Mouse (Mus musculus) layer of hippocampus, adult 2 months (tissue): ENCODE data around the gene Evi5l. TPM values are rescaled to one million over a fixed set of nuclear protein-coding genes. Genes with fewer than 3 reads are reported as not detected.

ENCODE experiments used
- DNase-seq, 2 experiments: peaks; one replicate each; pipeline ENCODE4 v3.0.0; 2022; ENCODE audit warnings: low spot score in 2 of 2
- H3K27ac ChIP-seq: fragments of 200-600 bp; 2 replicates; pipeline ENCODE4 v1.8.1; 2022
- H3K4me3 ChIP-seq: fragments of 200-600 bp; 2 replicates; pipeline ENCODE4 v1.8.1; 2022; ENCODE audit warnings: mild to moderate bottlenecking
- CTCF ChIP-seq: fragments of 200-600 bp; conservative IDR thresholded peaks from 2 replicates; pipeline ENCODE4 v1.8.1; 2022; ENCODE audit warnings: antibody characterized with exemption, mild to moderate bottlenecking, moderate library complexity
- total RNA-seq, 2 experiments: library from RNA; stranded (reverse); gene quantifications; 2 replicates each; pipeline ENCODE4 v1.2.3; 2021

Gene Evi5l
- total RNA-seq, 2 experiments from 2014 or later: 100 to 107 TPM

DNA sequence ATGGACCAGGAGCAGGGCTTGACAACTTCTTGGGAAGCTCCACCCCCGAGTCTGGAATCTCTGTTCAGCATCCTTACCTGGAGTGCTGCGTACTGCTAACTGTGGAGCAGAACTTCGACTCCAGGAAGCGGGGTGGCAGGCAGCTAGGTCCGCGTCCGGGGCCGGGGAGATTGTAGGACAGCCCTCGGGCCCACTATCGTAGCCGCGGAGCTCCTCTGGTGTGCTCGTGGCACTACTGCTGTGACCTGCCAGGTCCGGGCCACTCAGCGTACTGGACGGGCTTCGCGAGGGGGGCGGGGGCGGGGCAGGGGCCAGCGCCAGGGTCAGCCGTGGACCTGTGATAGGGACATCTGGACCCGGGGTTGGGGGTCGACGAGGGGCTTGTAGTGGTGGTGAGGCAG lies 46.4 kb downstream of the Evi5l start:
- TF ChIP-seq CTCF: no peak
- DNase-seq: no peak
- Histone ChIP-seq H3K4me3 (peak overlapping the region; percentile 43), H3K27ac (0 out of 2 replicates have a peak overlapping the region, but pooled peaks have one; percentile 3)

DNA sequence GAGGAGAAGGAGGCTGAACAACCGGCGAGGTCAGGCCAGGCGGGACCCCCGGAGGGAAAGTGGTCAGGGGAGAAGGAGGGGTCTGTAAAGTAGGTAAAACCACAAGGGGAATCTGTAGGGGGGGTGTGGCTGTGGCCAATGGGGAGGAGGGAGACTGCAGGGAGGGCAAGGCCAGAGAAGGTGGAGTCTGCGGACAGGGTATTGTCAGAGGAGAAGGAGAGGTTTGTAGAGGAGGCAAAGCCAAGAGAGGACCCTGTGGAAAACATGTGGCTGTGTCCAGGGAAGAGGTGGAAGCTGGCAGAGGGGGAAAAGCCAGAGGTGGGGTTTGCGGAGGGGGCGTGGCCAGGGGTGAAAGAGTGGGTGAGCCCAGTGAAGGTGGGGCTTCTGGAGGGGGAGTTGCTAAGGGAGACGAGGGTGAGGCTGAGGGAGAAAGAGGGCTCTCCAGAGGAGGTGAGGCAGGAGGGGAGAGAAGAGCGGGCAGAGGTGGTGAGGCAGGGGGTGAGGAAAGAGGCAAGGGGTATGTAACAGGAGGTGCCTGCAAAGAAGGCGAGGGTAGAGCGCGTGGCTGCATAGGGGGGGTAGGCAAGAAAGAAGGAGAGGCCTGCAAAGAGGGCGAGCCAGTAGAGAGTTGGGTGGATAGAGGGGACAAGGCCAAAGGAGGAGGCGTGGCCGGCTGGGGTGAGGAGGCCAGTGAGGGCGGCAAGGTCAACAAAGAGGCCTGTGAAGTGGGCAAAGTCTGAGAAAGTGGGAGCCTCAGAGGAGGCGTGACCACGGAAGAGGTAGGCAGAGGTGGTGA lies 47.0 kb downstream of the Evi5l start:
- peak in 1 of 2 experiments; percentile 47 for DNase-seq
- Histone ChIP-seq H3K27ac (0 out of 2 replicates have a peak overlapping the region, but pooled peaks have one; percentile 3), H3K4me3 (peak overlapping the region; percentile 43)
- no peak for TF ChIP-seq CTCF

DNA sequence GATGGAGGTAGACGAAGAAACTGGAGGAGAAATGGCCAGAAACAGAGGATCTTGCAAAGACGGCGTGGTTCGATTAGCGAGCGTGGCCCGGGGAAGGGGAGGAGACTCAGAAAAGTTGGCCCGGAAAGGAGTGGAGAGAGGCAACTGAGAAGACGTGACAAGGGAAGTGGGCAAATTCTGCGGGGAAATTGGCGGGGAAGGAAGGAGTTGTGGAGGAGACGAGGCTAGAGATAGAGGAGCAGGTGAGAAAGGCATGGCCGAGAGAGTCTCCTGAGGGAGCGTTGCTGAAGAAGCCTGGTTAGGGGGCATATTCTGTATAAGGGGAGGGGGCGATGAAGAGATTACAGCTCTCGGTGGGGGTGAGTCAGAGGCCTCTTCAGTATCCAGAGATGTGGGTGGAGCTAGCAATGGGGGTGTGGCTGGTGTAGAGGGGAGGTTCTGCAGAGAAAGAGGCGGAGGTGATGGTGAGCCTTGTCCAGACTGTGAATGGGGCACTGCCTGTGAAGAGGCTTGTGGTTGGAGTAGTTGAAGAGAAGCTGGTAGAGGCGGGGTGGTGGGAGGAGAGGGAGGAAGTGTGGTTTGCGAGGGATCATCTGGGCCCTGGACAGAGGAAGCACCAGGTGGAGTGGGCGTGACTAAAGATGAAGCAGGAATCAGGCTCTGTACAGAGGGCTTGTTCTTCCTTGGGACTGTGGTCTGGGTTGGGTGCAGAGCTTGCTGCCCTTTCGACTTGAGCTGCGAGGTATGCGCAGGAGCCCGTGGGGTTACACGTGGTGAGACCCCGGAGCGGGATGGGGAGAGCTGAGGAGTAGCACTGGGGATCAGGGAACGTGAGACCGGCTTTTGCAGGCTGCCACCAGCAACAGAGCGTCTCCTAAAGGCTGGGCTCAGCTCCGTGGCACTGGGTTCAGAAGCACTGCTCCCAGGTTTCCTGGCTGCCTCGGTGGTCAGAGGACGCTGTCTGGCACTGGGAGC lies 47.9 kb downstream of the Evi5l start:
- no peak overlapping the region for H3K27ac ChIP-seq
- TF ChIP-seq CTCF: no peak

DNA sequence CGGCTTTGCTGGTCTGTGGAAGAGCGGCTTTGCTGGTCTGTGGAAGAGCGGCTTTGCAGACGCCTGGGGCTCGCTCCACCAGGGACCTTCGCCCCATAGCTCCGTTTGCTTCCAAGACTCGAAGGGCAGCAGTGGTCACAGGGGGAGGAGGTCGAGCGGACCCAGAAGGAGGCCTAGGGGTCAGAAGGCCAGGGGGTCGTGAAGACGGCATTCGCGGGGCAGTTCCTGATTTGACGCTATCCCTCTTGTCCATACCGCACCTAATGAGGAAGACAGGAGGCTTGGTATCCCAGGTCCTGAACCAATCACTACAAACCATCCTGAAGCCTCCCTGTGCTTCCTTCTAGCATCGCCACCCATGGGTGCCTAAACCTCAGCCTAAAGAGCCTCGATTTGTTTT lies 49.9 kb downstream of the Evi5l start:
- no peak for DNase-seq
- no peak for TF ChIP-seq CTCF
- Histone ChIP-seq H3K4me3 (peak overlapping the region; percentile 80), H3K27ac (peak overlapping the region; percentile 91)

More for the DNA sequence above, 47.9 kb downstream of the Evi5l start:
- H3K4me3 ChIP-seq: peak overlapping the region; percentile 43; the same call in 1 of the 2 replicates
- DNase-seq: no peak

DNA sequence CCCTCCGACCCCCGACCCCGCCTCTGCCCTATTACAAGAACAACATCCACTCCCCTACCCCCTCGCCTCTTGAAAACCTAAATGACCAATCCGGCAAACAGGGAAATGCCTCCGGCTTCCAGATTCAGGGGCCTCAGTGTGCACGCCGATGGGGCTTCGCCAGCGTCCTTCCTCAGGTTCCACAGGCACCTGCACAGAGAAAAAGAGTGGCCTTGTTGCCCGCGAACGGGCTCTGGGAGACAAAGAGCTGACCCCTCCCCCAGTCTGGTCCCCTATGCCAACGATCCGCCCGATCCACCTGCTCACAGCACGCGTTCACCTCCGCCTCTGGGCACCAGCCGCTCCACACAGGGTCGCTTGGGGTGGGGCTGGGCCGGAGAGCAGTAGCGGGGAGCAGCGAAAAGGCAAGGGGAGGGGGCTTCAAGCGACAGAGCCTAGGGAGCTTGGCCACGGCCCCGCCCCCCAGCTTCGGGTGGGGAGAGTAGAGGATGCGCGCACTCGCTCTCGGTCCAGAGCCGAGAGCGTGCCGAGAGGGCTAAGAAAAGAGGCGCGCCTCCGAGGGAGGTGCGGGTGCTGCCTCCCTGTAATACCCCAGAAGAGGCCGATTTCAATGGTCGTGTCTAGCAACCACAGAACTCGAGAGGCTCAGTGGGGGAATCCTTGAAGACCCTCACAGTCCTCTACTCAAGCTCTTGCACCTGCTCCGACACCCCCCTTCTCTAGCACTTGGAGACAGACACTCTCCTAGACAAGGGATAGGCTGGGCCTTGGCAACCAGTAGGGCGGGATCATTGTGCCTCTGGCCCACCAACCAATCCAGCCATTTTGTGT lies 50.6 kb downstream of the Evi5l start, which contains the start of gene Prr36:
Prr36 (minus strand) TSS at position 669 of the 831 bp plus-strand sequence.
- DNase-seq: peak; percentile 47 to 66
- H3K4me3 ChIP-seq: peak within 1 kb of the TSS; percentile 80
- peak within 1 kb of the TSS; percentile 91 for H3K27ac ChIP-seq
- TF ChIP-seq CTCF: no peak

DNA sequence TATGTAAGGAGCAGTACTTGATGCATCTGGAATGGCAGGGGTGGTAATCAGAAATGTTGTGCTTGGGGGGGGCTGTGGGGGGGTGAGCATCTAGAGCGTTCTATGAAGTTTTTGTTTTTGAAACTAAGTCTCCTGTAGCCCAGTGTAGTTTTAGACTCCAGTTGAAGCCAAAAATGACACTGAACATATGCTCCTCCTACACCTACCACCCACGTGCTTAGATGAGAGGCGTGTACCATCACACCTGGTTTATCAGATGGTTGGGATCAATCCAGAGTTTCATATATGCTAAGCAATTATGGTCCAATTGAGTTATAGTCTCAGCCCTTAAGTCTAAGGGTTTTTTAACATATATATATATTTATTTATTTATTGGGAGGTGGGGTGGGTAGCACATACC lies 53.2 kb downstream of the Evi5l start:
- Histone ChIP-seq H3K4me3 (no peak overlapping the region), H3K27ac (no peak overlapping the region)
- no peak for TF ChIP-seq CTCF
- no peak for DNase-seq

DNA sequence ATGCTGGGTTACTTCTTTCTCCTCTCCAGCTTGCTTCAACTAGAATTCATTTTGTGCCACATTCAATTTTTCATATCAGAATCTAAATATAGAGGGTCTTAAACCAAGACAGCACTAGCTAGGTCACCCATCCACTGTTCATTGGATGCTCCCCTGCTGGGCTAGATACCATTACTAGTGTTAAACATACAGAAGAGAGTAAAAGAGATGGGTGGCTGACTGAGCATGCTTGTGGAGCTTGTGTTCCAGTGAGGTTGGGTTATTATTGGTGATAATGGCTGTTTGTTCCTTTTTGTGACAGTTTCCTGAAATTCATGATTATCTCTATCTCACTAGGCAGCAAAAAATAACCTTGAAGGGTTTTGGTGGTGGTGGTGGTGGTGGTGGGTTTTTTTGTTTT lies 55.7 kb downstream of the Evi5l start:
- DNase-seq: no peak
- no peak for TF ChIP-seq CTCF
- Histone ChIP-seq H3K27ac (no peak overlapping the region), H3K4me3 (no peak overlapping the region)

DNA sequence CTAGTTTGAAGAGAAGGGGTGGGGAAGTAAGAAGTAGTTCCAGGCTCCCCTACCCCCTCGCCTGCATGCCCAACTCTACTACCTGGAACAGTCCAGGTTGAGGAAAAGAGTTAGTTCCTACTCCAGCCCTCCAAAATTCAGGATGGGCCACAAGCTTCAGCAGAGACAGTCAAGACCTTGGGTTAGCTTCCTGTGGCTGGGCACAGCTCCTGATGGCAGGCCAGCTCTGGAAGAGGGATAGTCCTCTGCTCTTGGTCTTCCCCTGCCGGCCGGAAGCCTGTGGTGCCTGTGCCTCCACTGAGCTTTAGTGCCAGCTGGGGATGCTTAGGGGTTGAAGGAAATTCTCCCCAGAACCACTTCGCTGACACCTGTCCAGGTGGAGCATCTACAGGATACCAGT lies 60.0 kb downstream of the Evi5l start:
- Histone ChIP-seq H3K27ac (no peak overlapping the region), H3K4me3 (no peak overlapping the region)
- TF ChIP-seq CTCF: no peak
- DNase-seq: no peak

DNA sequence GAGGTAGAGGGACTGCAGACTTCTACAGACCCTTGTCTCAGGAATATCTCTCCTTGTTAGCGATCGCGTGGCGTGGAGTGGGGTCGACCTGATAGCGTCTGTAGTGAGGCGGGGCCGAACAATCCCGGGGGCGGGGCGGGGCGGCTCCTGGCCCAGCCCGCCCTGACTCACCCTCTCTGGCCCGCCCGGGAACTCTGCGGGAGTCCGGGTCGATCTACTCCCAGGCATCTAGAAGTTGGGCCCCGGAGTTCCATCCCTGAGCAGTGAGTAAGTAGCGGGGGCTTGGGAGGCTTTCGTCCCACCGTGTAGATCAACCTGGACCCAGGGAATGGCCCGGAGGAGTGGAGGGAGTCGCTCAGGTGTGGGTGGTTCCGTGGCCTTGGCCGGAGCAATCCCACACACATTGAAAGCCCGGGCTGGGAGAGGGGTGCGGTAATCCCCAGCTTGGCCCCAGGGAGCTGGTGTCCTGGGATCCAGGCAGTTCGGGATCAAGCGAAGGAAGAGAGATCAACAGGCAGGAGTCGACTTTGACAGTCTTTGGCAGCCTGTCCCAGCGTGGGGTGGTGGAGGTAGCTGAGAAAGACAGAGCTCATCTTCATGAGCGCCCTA lies 60.5 kb downstream of the Evi5l start, which contains the start of gene Lrrc8e:
Lrrc8e (plus strand) TSS at position 89 of the 609 bp plus-strand sequence.
- no peak for DNase-seq
- no peak within 1 kb of the TSS for H3K4me3 ChIP-seq
- TF ChIP-seq CTCF: no peak

DNA sequence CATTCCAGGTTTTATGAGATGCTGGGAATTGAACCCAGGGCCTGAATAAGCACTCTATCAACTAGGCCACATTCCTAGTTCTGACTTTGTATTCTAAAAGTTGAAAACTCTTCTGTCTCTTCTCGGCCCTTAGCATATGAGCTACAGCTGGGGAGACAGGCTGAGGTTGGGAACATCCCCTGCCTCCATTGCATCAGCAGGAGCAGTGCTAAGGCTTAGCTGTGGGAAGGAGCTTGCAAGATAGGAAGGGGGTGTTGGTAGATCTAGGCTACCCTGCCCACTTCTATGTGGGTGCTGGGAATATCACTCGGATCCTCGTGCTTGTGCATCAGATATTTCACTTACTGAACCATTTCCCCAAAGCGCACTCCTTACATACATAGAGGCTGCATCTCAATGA lies 61.6 kb downstream of the Evi5l start:
- TF ChIP-seq CTCF: no peak
- Histone ChIP-seq H3K27ac (no peak overlapping the region), H3K4me3 (no peak overlapping the region)
- DNase-seq: no peak

More for the DNA sequence above, 60.5 kb downstream of the Evi5l start, which contains the start of gene Lrrc8e:
- H3K27ac ChIP-seq: no peak within 1 kb of the TSS

DNA sequence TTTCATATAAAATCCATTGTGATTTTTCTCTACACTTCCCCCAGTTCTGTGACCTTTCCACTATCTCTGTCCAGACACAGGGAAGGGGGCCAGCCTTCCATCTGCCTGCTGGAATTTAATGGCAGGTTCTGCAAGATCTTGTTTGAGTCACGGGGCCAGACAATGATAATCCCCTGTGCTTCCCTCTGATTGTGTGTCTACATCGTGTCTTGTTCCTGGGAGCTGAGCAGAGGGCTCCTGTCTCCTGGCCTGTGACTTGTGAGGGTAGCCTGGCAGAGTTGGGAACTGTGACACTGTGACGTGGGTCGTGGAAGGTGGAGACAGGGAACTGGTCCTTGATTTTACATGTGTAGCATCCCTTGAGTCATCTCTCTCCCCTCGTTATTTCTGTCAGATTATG lies 63.4 kb downstream of the Evi5l start:
- TF ChIP-seq CTCF: no peak
- no peak for DNase-seq
- no peak overlapping the region for H3K27ac ChIP-seq
- no peak overlapping the region for H3K4me3 ChIP-seq
